Mouse (Mus musculus) kidney, postnatal 10 days (tissue): ENCODE results near the gene Alox12e.

Source experiments
- DNase-seq: peaks from one replicate; pipeline ENCODE4 v3.0.0; 2021; ENCODE audit warnings: mixed read lengths

Gene Alox12e

GRCm38 (mm10) chr11:70284757-70285156 is 37.7 kb downstream of the Alox12e start:
- no peak for DNase-seq

GRCm38 (mm10) chr11:70283666-70284065 is 38.8 kb downstream of the Alox12e start:
- no peak for DNase-seq

GRCm38 (mm10) chr11:70280441-70280840 is 42.0 kb downstream of the Alox12e start:
- peak; percentile 75 for DNase-seq

GRCm38 (mm10) chr11:70278961-70279360 is 43.5 kb downstream of the Alox12e start:
- DNase-seq = no peak

GRCm38 (mm10) chr11:70271641-70272040 is 50.8 kb downstream of the Alox12e start:
- DNase-seq = no peak

GRCm38 (mm10) chr11:70266405-70266804 is 56.0 kb downstream of the Alox12e start:
- DNase-seq = no peak

DNA sequence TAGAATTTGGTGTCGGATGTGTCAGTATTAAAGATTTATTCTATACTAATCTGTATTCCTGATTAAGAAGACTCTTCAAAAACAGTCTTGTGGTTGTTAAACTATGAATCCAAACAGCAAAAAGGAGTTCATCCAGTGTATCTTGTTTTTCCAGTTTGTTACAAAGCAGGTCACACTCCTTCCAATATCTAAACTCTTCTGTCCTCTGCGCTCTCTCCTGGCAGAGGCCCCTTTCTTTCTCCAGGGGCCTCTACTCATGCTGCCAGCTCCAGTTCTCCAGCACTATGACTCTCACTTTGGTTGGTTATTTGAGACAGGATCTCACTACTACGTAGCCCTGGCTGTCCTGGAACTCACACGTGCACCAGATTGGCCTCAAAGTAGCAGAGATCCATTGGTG is 56.6 kb downstream of the Alox12e start:
- DNase-seq = no peak
